Mouse (Mus musculus) spleen, adult 12 weeks (tissue): ENCODE data around the gene Chst3.
"Not testable (repeated sequence)": the region's sequence is repeated elsewhere in the genome, so short reads cannot be mapped to it uniquely, and the experiment has no call there.

Source experiments
- DNase-seq: peaks from one replicate; pipeline ENCODE4 v3.0.0; 2022; ENCODE audit warnings: low spot score

Gene Chst3

GRCm38 (mm10) chr10:60230321-60231088 is 11.4 kb upstream of the Chst3 start:
- DNase-seq, result no peak

- DNase-seq, result no peak
Observed at GRCm38 (mm10) chr10:60229113-60229512, 10.1 kb upstream of the Chst3 start.

GRCm38 (mm10) chr10:60227666-60228065 is 8.6 kb upstream of the Chst3 start:
- no peak for DNase-seq

GRCm38 (mm10) chr10:60224601-60225000 is 5.5 kb upstream of the Chst3 start:
- DNase-seq, result no peak

- DNase-seq, result not testable (repeated sequence)
Observed at GRCm38 (mm10) chr10:60221571-60222259, 2.7 kb upstream of the Chst3 start.

GRCm38 (mm10) chr10:60220607-60221006 is 1.5 kb upstream of the Chst3 start:
- no peak for DNase-seq

- no peak for DNase-seq
Observed at GRCm38 (mm10) chr10:60220042-60220523, 1.0 kb upstream of the Chst3 start.

GRCm38 (mm10) chr10:60218033-60218590 is 948 bp downstream of the Chst3 start:
- DNase-seq, result no peak

DNA sequence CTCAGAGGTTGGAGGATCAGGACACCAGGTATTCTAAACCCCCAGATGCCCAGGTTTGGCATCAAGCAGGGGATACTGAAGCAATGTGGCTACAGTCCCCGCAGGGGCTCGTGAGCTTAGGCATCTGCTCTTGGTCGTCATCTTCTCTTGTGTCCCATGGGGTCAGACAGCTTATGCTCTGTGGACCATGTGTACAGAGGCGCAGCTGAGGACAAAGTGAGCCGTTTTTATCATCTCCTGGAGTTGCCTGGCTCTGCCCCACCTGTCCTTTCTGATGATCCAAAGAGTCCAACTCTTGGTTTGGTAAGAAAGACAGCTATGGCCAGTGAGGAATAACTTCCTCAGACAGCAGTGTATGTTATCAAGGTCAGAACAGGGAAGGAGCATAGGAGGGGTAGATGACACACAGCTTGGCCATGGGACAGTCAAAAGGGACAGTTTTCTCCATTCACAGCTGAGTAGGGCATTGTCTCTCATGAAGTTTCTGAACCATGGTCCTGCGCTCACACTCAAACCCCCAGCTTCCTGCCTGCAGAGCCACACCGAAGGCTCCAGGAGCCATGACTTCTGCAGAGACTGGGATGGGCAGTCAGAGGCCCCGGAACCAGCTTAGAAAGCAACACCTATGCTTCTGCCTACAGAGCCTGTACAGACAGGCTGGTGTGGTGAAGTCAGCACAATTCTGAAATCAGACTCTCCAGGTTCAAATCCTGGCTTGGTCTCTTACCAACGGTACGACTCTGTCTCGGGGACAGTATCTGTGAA is 2.5 kb downstream of the Chst3 start:
- no peak for DNase-seq

GRCm38 (mm10) chr10:60215077-60215960 is 3.7 kb downstream of the Chst3 start:
- DNase-seq, result no peak

GRCm38 (mm10) chr10:60212589-60213379 is 6.3 kb downstream of the Chst3 start:
- no peak for DNase-seq

GRCm38 (mm10) chr10:60211501-60212005 is 7.5 kb downstream of the Chst3 start:
- no peak for DNase-seq

- no peak for DNase-seq
Observed at GRCm38 (mm10) chr10:60210468-60210867, 8.6 kb downstream of the Chst3 start.

DNA sequence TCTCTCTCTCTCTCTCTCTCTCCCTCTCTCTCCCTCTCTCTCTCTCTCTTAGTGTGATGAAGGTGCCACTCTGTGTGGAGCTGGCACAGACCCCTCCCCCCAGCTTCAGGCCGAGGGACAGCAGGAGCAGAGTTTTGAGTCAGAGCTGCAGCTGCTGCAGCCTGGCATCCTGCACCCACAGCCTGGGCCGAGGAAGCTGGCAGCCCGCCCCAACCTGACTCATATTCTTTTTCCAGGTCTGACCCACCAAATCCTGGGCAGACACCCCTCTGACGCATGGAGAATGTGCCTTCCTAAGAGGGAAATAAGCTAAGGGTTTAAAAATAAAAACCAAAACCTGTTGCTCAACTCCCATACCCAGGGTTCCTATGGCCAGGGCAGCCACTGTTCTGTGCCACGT is 9.8 kb downstream of the Chst3 start:
- no peak for DNase-seq

- no peak for DNase-seq
Observed at GRCm38 (mm10) chr10:60207166-60207705, 11.8 kb downstream of the Chst3 start.

DNA sequence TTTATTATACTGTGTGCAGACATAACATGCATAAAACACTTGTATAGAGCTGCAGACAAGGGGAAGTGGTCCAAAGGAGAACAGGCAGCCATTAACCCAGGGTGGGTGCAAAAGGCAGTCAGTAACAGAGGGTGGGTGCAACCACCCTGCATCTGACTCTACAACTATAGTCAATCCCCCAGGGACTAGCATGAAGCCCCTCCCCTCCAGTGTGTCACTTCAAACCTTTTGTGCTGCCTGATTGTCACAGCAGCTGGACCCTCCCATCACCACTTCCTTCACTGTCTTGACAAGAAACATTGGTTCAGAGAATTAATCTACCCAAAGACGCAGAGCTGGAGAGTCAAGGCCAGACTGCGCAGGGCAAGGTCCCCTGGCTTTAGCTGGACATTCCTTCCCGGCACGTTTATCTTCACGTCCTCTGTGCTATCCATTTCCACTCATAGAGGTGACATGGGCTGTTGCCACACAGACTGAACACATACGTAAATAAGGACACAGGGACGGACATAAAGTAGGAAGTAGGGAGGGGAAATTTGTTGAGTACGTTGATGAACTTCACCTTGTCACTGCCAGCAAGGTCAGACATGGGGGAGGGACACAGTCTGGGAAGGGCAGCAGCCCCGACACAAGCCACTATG is 13.3 kb downstream of the Chst3 start:
- DNase-seq, result no peak

DNA sequence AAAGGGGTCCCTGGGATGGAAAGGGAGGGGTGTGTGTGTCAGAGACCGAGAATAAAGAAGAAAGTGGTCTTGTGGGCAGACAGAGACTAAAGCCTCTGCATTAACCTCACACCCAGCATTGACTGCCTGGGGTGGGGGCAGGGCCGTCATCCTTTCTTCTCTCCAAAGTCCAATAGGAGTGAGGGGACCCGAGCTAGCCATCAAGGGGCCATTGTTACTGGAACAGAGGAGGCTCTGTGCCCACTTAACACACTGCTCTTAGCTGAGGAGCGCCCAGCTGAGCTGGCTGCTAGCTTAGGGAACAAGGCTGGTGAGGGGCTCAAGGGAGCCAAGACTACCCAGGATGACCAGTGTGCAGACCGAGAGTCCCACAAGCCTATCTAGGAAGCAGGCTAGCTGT is 16.3 kb downstream of the Chst3 start:
- DNase-seq, result no peak

DNA sequence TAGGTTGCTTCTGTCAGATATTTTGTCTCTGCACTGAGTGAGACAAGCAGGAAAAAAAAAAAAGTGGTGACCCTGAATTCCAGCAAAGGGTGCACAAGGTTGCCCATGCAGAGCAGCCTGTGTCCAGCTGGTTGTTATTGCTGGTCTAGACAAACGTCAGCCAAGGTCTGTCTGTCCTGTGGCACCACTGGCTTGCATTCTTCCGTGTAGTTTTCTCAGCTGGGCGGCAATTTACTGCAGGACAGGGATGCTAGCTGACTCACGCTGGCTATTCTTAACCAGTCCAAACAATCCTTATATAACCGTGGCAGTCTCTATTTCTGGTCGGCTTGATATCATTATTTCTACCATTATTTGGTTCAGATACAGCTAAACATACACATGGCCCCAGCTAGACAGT is 18.1 kb downstream of the Chst3 start:
- no peak for DNase-seq

DNA sequence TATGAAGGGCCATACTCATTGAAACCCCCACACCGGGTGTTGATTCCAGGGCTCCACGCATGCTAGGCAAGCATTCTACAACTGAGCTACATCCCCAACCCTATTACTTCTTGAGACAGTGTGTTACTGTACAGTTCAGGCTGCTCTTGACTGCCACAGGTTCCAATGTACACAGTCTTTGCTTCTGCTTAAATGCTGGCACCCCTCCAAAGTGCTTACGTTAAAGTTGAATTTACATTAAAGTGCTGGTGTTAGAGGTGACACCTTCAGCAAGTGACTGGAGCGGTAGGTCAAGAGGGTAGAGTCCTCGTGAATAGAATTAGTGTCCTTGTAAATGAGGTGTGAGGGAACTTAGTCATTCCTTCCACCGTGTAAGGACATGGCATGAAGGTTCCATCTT is 19.7 kb downstream of the Chst3 start:
- DNase-seq, result no peak
